Mouse (Mus musculus) thymus, adult 2 months (tissue): ENCODE results near the gene Fbxo31.

Experiments
- CTCF ChIP-seq: fragments of 200-500 bp; IDR thresholded peaks from 2 replicates; pipeline ENCODE4 v1.5.1; 2012; ENCODE audit warnings: mild to moderate bottlenecking, control low read depth, low read length, moderate library complexity, borderline replicate concordance; ENCODE audit not compliant: control insufficient read depth, poor library complexity, insufficient read depth; ENCODE audit errors: extremely low read depth
- POLR2A ChIP-seq: fragments of 200-500 bp; IDR thresholded peaks from 2 replicates; pipeline ENCODE4 v1.6.1; 2012; ENCODE audit warnings: mild to moderate bottlenecking, low read length, control low read depth, moderate library complexity; ENCODE audit not compliant: control insufficient read depth, poor library complexity, insufficient read depth; ENCODE audit errors: extremely low read depth

DNA sequence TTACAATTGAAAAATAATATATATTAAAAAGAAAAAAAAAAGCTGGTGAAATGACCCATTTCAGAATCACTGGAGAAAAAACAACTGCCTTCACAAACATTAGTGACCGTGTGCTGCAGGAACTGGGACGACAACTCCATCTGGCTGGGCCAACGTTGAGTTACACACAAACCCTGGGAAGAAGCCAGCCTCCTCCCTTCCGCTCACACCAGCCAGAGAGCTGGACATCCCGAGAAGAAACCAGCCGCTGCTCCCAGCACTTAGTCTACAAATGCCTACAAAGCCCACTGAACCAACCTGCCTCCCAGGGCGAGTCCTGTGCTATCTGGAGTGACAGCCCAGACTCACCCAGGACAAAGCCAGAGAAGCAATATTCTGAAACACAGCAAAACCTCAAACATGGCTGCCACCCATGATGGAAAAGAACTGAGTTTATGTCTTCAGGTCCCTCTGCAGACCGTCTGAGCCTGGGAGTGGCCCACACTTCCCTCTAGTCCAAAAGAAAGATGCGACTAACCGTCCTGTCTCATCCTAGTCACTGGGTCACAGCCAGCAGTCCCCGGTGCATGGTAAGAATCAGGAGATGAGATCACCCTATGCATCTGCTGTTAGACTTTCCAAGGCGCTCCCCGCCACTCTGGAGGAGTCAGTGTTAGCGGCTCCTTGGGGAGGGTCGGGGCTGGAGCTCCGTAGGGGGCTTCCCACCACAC is 16.8 kb downstream of the Fbxo31 start:
- TF ChIP-seq CTCF = no peak
- no peak for TF ChIP-seq POLR2A
